Mouse (Mus musculus) lung, embryonic 15.5 days (tissue): ENCODE results near the gene Marveld2. TPM values are rescaled to one million over a fixed set of nuclear protein-coding genes. Genes with fewer than 3 reads are reported as not detected.

ENCODE experiments used
- ATAC-seq: fragments of 200-750 bp; cut with Nextera tagmentation; 2 replicates; pipeline ENCODE4 v1.8.0; 2017; ENCODE audit warnings: moderate number of reproducible peaks, borderline replicate concordance; ENCODE audit not compliant: low FRiP score, low TSS enrichment; ENCODE audit errors: extremely low read depth
- H3K27ac ChIP-seq: fragments of 300-500 bp; sonication (generic); 2 replicates; pipeline ENCODE4 v1.5.1; 2015; ENCODE audit warnings: moderate library complexity, mild to moderate bottlenecking, inconsistent platforms
- H3K27me3 ChIP-seq: fragments of 300-500 bp; sonication (generic); 2 replicates; pipeline ENCODE4 v1.6.1; 2015; ENCODE audit warnings: inconsistent platforms
- H3K36me3 ChIP-seq: fragments of 300-500 bp; sonication (generic); 2 replicates; pipeline ENCODE4 v1.6.1; 2015; ENCODE audit warnings: inconsistent platforms
- H3K4me1 ChIP-seq: fragments of 300-500 bp; sonication (generic); 2 replicates; pipeline ENCODE4 v1.6.1; 2015; ENCODE audit warnings: inconsistent platforms
- H3K4me2 ChIP-seq: fragments of 300-500 bp; sonication (generic); 2 replicates; pipeline ENCODE4 v1.6.1; 2015; ENCODE audit warnings: inconsistent platforms, mild to moderate bottlenecking, moderate library complexity
- H3K4me3 ChIP-seq: fragments of 300-500 bp; sonication (generic); 2 replicates; pipeline ENCODE4 v1.5.1; 2015; ENCODE audit warnings: mild to moderate bottlenecking, inconsistent platforms
- H3K9ac ChIP-seq: fragments of 300-500 bp; sonication (generic); 2 replicates; pipeline ENCODE4 v1.6.1; 2015; ENCODE audit warnings: inconsistent platforms
- H3K9me3 ChIP-seq: fragments of 300-500 bp; sonication (generic); 2 replicates; pipeline ENCODE4 v1.6.1; 2016; ENCODE audit warnings: inconsistent platforms
- WGBS: fragments of 180-500 bp; shearing (Covaris S2); methylation state at CpG from one replicate; pipeline ENCODE4 v1.1.7; 2015; 5-methylcytosine and 5-hydroxymethylcytosine counted together
- polyA plus RNA-seq: library from polyadenylated mRNA; unstranded; fragments of >200 nt; fragmentation: Nextera tagmentation; extraction: Ambion mirVana; gene quantifications from 2 replicates; pipeline ENCODE4 v1.2.1, GENCODE M21; 2015

The Marveld2 gene
- polyA plus RNA-seq, 1 experiment from 2014 or later, result 11.1 TPM

DNA sequence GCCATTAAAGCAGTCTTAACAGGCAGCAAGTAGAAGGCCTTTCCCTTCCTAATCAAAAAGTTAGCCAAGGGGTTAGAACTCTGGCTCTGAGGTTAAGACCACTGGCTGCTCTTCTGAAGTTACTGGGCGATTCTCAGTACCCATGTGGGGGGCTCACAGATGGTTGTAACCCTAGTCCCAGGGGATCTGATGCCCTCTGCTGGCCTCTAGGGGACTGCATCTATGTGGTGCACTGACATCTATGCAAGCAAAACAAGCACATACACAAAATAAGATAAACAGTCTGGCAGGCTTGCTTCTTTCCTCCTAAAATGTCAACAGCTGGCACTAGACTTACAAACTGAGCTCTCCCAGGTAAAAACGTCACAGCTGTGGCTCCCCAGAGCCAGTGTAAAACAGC, 3.9 kb downstream of the Marveld2 start:
- Histone ChIP-seq H3K9me3 (no peaks in the 10 kb centered on the region), H3K36me3 (peaks cover 11% of the 10 kb centered on the region), H3K9ac (no peak overlapping the region), H3K27ac (no peak overlapping the region), H3K4me1 (no peaks in the 10 kb centered on the region), H3K4me3 (no peak overlapping the region), H3K4me2 (no peak overlapping the region), H3K27me3 (peaks cover 11% of the 10 kb centered on the region)
- ATAC-seq, result no peak
- WGBS, result 38% methylated on average over 2 of the region's 2 CpGs

DNA sequence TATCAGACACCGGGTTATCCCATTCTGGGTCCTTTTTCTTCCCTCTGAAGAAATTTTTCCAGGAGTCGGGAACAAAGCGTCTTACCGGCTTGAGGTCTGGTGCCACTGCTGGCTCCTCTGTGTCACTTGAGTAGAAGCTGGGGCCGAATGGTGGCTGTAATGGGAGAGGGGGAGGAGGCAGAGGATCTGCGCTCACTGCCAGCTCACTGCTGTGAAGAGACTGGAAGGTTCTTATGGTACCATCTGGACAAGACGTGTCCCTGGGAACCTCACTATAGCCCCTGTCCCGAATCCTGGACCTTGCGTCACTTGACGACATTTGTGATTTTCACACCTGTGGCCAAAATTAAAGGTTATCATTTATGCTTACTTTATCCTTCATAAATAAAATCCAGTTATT, 4.5 kb downstream of the Marveld2 start:
- no peak for ATAC-seq
- Histone ChIP-seq H3K4me3 (no peak overlapping the region), H3K9ac (no peak overlapping the region), H3K4me1 (no peaks in the 10 kb centered on the region), H3K27me3 (peaks cover 6% of the 10 kb centered on the region; the same call in 1 of the 2 replicates), H3K27ac (no peak overlapping the region), H3K4me2 (no peak overlapping the region), H3K9me3 (no peaks in the 10 kb centered on the region), H3K36me3 (peaks cover 5% of the 10 kb centered on the region)
- WGBS, result 92% methylated on average over 10 of the region's 10 CpGs

DNA sequence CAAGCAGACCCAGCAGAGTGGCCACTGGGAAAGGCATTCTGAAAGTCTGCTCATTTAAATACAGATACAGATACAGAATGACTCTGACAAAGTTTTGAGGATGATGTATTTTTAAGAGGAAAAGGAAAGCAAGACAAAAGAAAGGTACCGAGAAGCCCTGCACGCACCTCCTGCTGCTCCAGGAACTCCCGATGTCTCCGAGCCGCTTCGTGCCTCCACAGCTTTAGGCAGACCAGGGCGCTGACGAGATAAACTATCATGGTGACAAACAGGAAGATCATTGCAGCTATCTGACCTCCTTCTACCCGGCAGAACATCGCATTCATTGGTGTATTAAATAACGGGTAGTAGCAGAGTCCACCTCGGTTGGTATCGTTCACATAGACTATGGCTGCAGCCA, 5.5 kb downstream of the Marveld2 start:
- no peaks in the 10 kb centered on the region for H3K9me3 ChIP-seq
- no peak overlapping the region for H3K4me2 ChIP-seq

DNA sequence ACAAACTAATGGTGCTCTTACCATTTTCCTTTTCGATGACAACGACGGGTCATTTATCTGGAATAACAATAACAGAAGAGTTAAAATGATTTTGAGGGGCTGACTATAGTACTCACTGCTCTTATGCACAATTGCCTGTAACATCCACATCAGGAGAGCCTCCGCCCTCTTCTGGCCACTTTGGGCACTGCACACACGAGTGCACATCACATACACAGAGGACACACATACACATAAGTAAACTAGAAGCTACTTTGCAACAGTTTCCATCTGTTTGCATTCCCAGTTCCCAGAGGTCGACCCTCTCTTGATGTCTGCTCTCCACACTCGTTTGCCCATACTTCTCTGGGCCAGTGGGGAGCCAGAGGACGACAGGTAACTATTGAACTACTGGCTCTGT, 9.0 kb downstream of the Marveld2 start:
- 0 out of 2 replicates have a peak, but pooled peaks cover 5% of the 10 kb centered on the region for H3K36me3 ChIP-seq
- no peak for ATAC-seq
- no peaks in the 10 kb centered on the region for H3K27me3 ChIP-seq
- 82% methylated on average over 8 of the region's 8 CpGs for WGBS
- H3K27ac ChIP-seq, result no peak overlapping the region
- no peaks in the 10 kb centered on the region for H3K9me3 ChIP-seq
- no peaks in the 10 kb centered on the region for H3K4me1 ChIP-seq
- H3K4me2 ChIP-seq, result no peak overlapping the region
- H3K9ac ChIP-seq, result no peak overlapping the region
- H3K4me3 ChIP-seq, result no peak overlapping the region

More for the DNA sequence above, 5.5 kb downstream of the Marveld2 start:
- H3K27ac ChIP-seq, result no peak overlapping the region
- no peaks in the 10 kb centered on the region for H3K27me3 ChIP-seq
- 0 out of 2 replicates have a peak, but pooled peaks cover 5% of the 10 kb centered on the region for H3K36me3 ChIP-seq
- H3K9ac ChIP-seq, result no peak overlapping the region
- WGBS, result 91% methylated on average over 13 of the region's 13 CpGs
- ATAC-seq, result no peak
- no peak overlapping the region for H3K4me3 ChIP-seq
- H3K4me1 ChIP-seq, result no peaks in the 10 kb centered on the region

DNA sequence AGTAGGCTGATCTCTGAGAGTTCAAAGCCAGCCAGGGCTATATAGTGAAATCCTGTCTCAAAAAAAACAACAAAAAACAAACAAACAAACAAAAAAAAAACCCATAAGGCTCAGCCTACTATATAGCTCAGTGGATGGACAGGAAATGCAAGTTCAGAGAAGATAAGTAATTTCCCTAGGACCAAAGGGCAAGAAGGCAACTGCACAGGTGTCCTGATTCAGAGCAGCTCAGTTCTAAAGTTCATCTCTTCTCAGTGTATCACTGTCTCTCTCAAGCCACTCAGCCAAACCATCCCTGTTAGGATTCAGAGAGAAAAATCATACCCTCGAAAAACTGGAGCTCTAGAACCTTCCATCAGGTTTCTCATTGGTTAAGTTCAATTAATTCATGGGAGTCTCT, 10.9 kb downstream of the Marveld2 start:
- WGBS, result 71% methylated on average over 1 of the region's 1 CpGs

DNA sequence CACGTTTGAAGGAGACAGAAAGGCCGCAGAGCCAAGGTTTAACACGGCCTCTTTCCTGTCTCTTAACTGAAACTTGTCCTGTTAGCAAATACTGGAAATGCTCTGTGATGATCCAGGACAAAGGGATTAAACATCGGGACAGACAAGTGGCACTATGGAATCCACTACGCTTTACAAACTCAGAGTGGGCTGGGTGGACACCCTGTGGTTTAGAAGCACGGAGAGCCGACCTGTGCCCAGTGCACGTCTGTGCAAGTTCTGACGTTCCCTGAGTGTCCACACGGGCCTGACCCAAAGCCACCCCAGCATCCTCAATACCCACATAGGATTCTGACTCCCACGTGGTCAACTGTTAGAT, 13.1 kb downstream of the Marveld2 start:
- no peaks in the 10 kb centered on the region for H3K36me3 ChIP-seq
- H3K27ac ChIP-seq, result no peak overlapping the region
- 78% methylated on average over 11 of the region's 11 CpGs for WGBS
- H3K9me3 ChIP-seq, result no peaks in the 10 kb centered on the region
- H3K4me2 ChIP-seq, result no peak overlapping the region
- H3K4me3 ChIP-seq, result no peak overlapping the region
- H3K9ac ChIP-seq, result no peak overlapping the region
- H3K4me1 ChIP-seq, result no peaks in the 10 kb centered on the region
- ATAC-seq, result no peak
- H3K27me3 ChIP-seq, result no peaks in the 10 kb centered on the region

More for the DNA sequence above, 10.9 kb downstream of the Marveld2 start:
- Histone ChIP-seq H3K4me1 (no peaks in the 10 kb centered on the region), H3K4me3 (no peak overlapping the region), H3K4me2 (no peak overlapping the region), H3K27me3 (no peaks in the 10 kb centered on the region), H3K9ac (no peak overlapping the region), H3K9me3 (no peaks in the 10 kb centered on the region), H3K27ac (no peak overlapping the region), H3K36me3 (no peaks in the 10 kb centered on the region)
- no peak for ATAC-seq

DNA sequence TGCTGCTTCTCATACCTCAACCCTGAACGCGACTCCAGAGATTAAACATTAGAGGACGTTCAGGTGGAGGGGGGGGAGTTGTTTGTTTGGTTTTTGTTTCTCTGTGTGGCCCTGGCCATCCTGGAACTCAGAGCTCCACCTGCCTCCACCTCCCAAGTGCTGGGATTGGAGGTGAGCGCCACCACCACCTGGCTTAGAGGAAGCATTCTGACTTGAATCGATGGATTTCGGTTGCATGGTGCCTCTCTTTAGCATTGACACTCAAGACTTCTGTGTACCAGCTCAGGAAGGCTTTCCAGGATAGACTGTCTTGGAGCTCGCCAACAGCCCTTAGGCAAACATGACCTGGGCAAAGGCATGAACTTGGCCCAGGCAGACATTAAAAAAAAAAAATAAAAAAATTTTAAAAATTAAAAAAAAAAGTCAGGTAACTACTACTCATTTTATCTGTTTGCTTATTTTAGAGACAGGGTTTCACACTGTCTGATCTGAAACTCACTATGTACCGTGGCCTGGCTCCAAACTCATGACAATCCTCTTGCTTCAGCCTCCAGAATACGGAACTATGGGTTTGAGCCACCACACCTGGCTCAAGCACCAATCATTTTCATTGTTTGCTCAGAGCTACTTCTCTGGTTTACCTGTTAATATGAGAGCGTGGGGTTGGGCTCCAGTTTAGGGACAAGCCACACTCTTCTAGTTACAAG, 13.6 kb downstream of the Marveld2 start:
- Histone ChIP-seq H3K9me3 (no peaks in the 10 kb centered on the region), H3K4me2 (no peak overlapping the region), H3K9ac (no peak overlapping the region), H3K36me3 (no peaks in the 10 kb centered on the region), H3K4me1 (no peaks in the 10 kb centered on the region), H3K27ac (no peak overlapping the region), H3K4me3 (no peak overlapping the region), H3K27me3 (no peaks in the 10 kb centered on the region)
- ATAC-seq, result no peak
- WGBS, result 76% methylated on average over 10 of the region's 10 CpGs

DNA sequence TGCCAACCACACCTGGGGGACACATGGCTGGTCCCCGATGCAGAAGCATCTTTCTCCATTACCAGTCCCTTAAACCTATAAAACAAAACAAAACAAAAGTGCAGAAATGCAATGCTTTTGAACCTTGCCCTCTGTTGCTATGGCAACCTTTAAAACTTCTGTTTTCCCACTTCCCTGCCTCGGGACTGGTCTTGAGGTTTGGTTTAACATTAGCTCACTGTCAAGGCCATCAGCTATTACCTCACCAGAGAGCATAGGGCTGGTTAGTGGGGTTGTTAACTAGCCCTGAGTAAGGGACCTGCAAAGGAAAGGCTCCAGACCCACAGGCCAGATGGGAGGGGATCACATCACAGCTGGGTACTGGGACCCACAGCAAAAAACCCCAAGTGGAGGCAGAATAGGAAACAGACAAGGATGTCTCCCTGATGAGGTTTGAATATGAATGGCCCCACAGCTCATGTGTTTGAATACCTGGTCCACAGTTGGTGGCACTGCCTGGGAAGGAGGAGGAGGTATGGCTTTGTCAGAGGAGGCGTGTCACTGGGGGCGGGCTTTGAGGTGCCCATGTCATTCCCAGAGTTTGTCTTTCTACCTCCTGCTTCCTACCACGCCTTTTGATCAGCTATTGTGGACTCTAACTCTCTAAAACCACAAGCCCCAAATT, 14.4 kb downstream of the Marveld2 start:
- no peaks in the 10 kb centered on the region for H3K27me3 ChIP-seq
- H3K27ac ChIP-seq, result no peak overlapping the region
- no peak; the same call in 1 of the 2 replicates for ATAC-seq
- WGBS, result 72% methylated on average over 5 of the region's 5 CpGs
- no peak overlapping the region for H3K9ac ChIP-seq
- H3K4me3 ChIP-seq, result no peak overlapping the region
- H3K4me1 ChIP-seq, result no peaks in the 10 kb centered on the region
- no peaks in the 10 kb centered on the region for H3K36me3 ChIP-seq
- H3K4me2 ChIP-seq, result no peak overlapping the region
- no peaks in the 10 kb centered on the region for H3K9me3 ChIP-seq

DNA sequence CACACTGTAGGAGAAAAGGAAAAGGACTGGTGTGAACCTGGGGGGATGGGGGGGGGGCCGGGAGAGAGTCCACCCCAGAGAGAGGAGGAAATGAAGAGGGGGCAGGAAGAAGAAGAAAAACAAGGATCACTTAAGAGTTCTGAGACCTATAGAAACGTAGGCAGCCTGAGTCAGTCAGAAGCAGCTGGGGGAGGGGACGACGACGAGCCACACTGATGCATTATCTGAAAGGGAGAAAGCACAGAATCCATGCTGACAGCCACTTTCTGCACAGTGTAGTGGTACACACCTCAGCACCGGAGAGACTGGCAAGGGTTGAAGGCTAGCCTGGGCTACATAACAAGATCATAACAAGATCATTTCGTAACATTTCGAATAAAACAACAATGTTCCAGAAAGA, 15.7 kb downstream of the Marveld2 start:
- no peaks in the 10 kb centered on the region for H3K36me3 ChIP-seq
- H3K4me2 ChIP-seq, result peak overlapping the region; percentile 14; the same call in 1 of the 2 replicates
- H3K4me1 ChIP-seq, result no peaks in the 10 kb centered on the region
- 54% methylated on average over 8 of the region's 8 CpGs for WGBS
- ATAC-seq, result no peak
- no peak overlapping the region for H3K9ac ChIP-seq
- H3K27ac ChIP-seq, result peak overlapping the region; percentile 33
- no peak overlapping the region for H3K4me3 ChIP-seq
- H3K9me3 ChIP-seq, result no peaks in the 10 kb centered on the region
- no peaks in the 10 kb centered on the region for H3K27me3 ChIP-seq

DNA sequence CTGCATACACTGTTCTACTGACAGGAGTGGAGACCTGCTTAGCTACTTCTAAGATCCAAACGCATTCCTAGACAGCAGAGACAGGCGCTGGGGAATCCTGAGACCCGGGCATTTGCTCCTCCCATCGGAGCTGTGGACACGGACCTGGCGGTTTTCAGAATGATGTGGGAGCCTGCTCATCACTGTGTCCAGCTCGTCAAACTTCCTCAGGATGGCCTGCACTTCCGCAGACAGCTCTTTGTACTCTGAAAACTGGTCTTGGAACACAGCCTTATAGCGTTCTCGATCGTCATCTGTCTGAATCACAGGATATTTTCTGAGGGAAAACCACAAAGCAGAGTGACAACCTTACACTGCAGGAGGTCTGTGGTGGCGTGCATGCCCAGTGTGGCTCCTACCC, 16.5 kb downstream of the Marveld2 start:
- Histone ChIP-seq H3K27me3 (no peaks in the 10 kb centered on the region), H3K4me3 (no peak overlapping the region), H3K27ac (peak overlapping the region; percentile 33), H3K9me3 (no peaks in the 10 kb centered on the region), H3K9ac (no peak overlapping the region), H3K36me3 (no peaks in the 10 kb centered on the region), H3K4me2 (peak overlapping the region; percentile 14; the same call in 1 of the 2 replicates), H3K4me1 (no peaks in the 10 kb centered on the region)
- ATAC-seq, result no peak
- WGBS, result 72% methylated on average over 12 of the region's 12 CpGs

DNA sequence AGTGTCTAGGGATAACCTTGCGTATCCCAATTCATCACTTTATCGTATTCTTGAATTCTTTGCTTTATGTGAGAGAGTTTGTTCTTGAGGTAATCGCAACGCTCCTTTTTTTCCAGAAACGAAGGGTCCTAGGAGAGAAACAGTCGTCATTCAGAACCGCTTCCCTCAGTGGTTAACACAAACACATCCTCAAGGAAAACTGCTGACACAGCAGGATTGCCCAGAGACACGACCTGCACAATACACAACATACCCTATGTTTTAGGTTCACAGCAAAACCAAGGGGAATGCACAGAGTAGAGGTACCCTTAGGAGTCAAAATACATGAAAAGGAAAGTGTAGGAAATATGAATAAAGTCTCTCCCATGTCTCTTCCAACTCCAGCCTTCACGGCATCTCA, 19.5 kb downstream of the Marveld2 start:
- H3K36me3 ChIP-seq, result no peaks in the 10 kb centered on the region
- ATAC-seq, result no peak
- no peaks in the 10 kb centered on the region for H3K27me3 ChIP-seq
- H3K9ac ChIP-seq, result no peak overlapping the region
- H3K4me3 ChIP-seq, result no peak overlapping the region
- H3K9me3 ChIP-seq, result no peaks in the 10 kb centered on the region
- H3K27ac ChIP-seq, result no peak overlapping the region
- no peak overlapping the region for H3K4me2 ChIP-seq
- WGBS, result 74% methylated on average over 9 of the region's 9 CpGs
- no peaks in the 10 kb centered on the region for H3K4me1 ChIP-seq

DNA sequence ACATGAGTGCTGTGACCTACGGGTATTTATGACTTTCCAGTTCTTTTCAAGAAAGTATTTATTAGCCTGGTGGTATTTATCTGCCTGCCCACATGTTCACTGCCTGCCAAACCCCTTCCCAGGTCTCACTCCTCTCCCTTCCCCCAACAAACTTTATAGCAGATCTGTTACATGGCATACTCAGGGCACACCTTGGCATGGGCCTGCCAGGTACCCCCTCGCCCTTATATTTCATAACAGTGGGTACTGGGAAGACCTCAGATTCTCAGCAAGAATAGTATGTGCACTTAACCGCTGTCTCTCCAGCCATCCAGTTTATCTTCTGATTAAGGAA, 21.3 kb downstream of the Marveld2 start:
- H3K4me1 ChIP-seq, result no peaks in the 10 kb centered on the region
- no peaks in the 10 kb centered on the region for H3K27me3 ChIP-seq
- no peaks in the 10 kb centered on the region for H3K9me3 ChIP-seq
- no peak overlapping the region for H3K27ac ChIP-seq
- no peak overlapping the region for H3K4me3 ChIP-seq
- no peak overlapping the region for H3K9ac ChIP-seq
- ATAC-seq, result no peak
- no peaks in the 10 kb centered on the region for H3K36me3 ChIP-seq
- 78% methylated on average over 3 of the region's 3 CpGs for WGBS
- no peak overlapping the region for H3K4me2 ChIP-seq
